Comparison of ENCODE assay signal across 8 mouse cellular contexts in the genomic region with DNA sequence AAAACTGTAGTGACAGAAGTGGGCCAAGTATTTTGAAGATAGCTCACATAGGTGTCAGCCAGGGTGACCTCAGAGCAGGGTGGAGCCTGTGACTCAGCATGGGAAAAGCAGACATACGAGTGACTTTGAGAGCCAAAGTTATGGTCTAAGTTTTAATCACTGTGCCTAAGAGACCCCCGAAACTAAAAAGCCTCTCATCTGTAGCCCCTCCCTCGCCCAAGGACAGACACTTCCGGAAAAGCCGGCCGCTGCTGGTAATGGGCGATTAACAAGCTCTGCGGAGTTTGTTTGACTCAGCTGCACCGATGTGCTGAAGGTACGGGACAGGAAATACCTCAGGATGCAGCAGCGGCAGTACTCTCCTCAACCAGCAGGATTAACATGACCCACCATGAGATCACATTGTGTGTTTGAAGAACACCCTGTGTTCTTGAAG.
DNase-seq lines count a peak whose midpoint lies in the region; ATAC-seq and TF ChIP-seq lines count a peak whose summit lies in the region.

No protein-coding gene starts in this region.

- intact Hi-C loops in heart, postnatal 25 days (cut with DNase I) = no loop called here

- no peak overlapping the region for H3K9ac ChIP-seq in ES-E14 (ENCODE audit: insufficient read depth, low read depth, low read length, poor library complexity, severe bottlenecking)
- no peak overlapping the region for H3K9ac ChIP-seq in heart, postnatal 0 days (replicated peaks; ENCODE audit: low read depth, low read length)

- H3K4me1 ChIP-seq in ES-E14 (ENCODE audit: control insufficient read depth in 2 of 2, insufficient read depth in 2 of 2, low read length in 2 of 2, poor library complexity in 1 of 2) = peaks cover 0 to 15% of the 10 kb centered on the region in 2 experiments; a peak in 2 of 4 replicates
- peaks cover 18% of the 10 kb centered on the region; the same call in 1 of the 2 replicates for H3K4me1 ChIP-seq in heart, postnatal 0 days (ENCODE audit: control insufficient read depth, insufficient read depth)

- no peak for ATAC-seq in heart, postnatal 0 days (ENCODE audit: insufficient read depth, low read depth)
- peak; percentile 34 for ATAC-seq in megakaryocyte, adult 5-6 weeks (ENCODE audit: poor library complexity, severe bottlenecking)
- no peak for ATAC-seq in erythroid progenitor cell, adult 5-6 weeks (replicated peaks; ENCODE audit: low FRiP score, poor library complexity, severe bottlenecking)

- H3K36me3 ChIP-seq in ES-E14 (ENCODE audit: control insufficient read depth, insufficient read depth, low read length, poor library complexity, severe bottlenecking) = no peaks in the 10 kb centered on the region
- no peaks in the 10 kb centered on the region for H3K36me3 ChIP-seq in heart, postnatal 0 days (replicated peaks; ENCODE audit: control insufficient read depth, insufficient read depth, low read length)

- TF ChIP-seq EP300 in heart, postnatal 0 days (IDR thresholded peaks at IDR 0.05; ENCODE audit: low read depth) = no peak

- H3K27me3 ChIP-seq in heart, postnatal 0 days (ENCODE audit: control insufficient read depth, insufficient read depth, low read length) = no peaks in the 10 kb centered on the region

- in situ Hi-C loops in ES-E14 (cut with MboI; ENCODE audit: low sequenced_read_pairs in 2 of 2, unreplicated experiment in 2 of 2) = loop anchor here in 1 of 2 experiments (25.0 kb wide), 1 partner anchor 254 kb away; no protein-coding TSS in a partner anchor

- 0 out of 4 replicates have a peak overlapping the region, but pooled peaks of 1 of the 2 experiments have one; percentile 23 for H3K4me3 ChIP-seq in ES-E14 (ENCODE audit: insufficient read depth in 1 of 2, low read depth in 1 of 2, low read length in 2 of 2, poor library complexity in 1 of 2, severe bottlenecking in 1 of 2)
- H3K4me3 ChIP-seq in heart, postnatal 0 days (ENCODE audit: low read depth, low read length) = no peak overlapping the region

- H3K9me3 ChIP-seq in ES-E14 (ENCODE audit: control insufficient read depth, insufficient read depth, low read depth, low read length) = no peaks in the 10 kb centered on the region
- no peaks in the 10 kb centered on the region for H3K9me3 ChIP-seq in heart, postnatal 0 days (replicated peaks; ENCODE audit: control insufficient read depth, low read length)

- peak; percentile 87 for DNase-seq in heart, adult 11 months
- no peak for DNase-seq in heart, postnatal 25 days (ENCODE audit: low spot score)
- DNase-seq in ES-E14 (ENCODE audit: low read depth, low spot score) = no peak
- DNase-seq in heart, postnatal 0 days (ENCODE audit: low spot score) = peak; percentile 27
- DNase-seq in layer of hippocampus, postnatal 25 days (ENCODE audit: extremely low spot score in 1 of 2, low spot score in 1 of 2) = no peak
- DNase-seq in urinary bladder, postnatal 14 days (ENCODE audit: low spot score) = no peak

- H3K27ac ChIP-seq in ES-E14 (ENCODE audit: insufficient read depth, low read depth, low read length, poor library complexity, severe bottlenecking) = peak overlapping the region; percentile 58; the same call in 1 of the 2 replicates
- H3K27ac ChIP-seq in heart, postnatal 0 days (ENCODE audit: low read depth) = peak overlapping the region; percentile 7

- TF ChIP-seq CTCF in heart, postnatal 0 days (IDR thresholded peaks at IDR 0.05; ENCODE audit: low read depth) = peak; percentile 32; the same call in 1 of the 2 replicates

- 54% methylated on average over 11 of the region's 11 CpGs for WGBS in heart, postnatal 0 days

- peak overlapping the region; percentile 14; the same call in 1 of the 2 replicates for H3K4me2 ChIP-seq in heart, postnatal 0 days (ENCODE audit: low read depth, low read length)

TF ChIP-seq in ES-E14, 5 proteins besides CTCF, POLR2A, EP300 and RAD21:
- TF ChIP-seq MAFK (IDR thresholded peaks at IDR 0.05; ENCODE audit: insufficient read depth, low read depth, low read length) (peak; percentile 57), ZC3H11A (IDR thresholded peaks at IDR 0.05; ENCODE audit: borderline replicate concordance, low read depth, low read length) (no peak)
TF ChIP-seq in ES-E14: peak in this region for 1.

Comparison
In these comparisons a context has a peak if more than half of its experiments do, and no peak if none do; other contexts are left out.
1. DNase-seq: peak in heart, adult 11 months (single experiment) and heart, postnatal 0 days (single experiment); none in heart, postnatal 25 days (single experiment), ES-E14 (single experiment), layer of hippocampus, postnatal 25 days (0 of 2) and urinary bladder, postnatal 14 days (single experiment).